Mouse (Mus musculus): ENCODE measurements around the gene A730071L15Rik. TPM values are rescaled to one million over a fixed set of nuclear protein-coding genes. Genes with fewer than 3 reads are reported as not detected.

Gene A730071L15Rik
- total and polyA plus RNA-seq, 3 experiments: 0.42 TPM; not detected in 2

DNA sequence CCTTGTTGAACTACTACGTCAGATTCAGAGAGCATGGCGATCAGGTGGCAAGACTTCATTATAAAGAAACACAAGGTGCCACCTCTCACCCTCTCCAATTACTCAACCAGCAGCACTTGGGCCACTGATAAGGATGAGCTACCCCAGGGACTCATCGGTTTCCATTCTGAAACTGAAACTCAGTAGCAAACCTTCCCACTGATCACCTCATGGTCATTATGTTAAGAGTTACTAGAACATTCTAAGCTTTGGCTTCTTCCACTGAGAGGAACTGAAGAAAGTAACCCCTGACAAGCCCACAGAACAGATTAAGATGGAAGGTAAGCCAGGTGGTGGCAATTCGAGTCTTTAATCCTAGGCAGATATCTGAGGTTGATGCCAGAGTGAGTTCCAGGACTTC, 1.4 kb upstream of the A730071L15Rik start (continued):
- TF ChIP-seq UBTF (IDR thresholded peaks at IDR 0.05; ENCODE audit: low read depth, low read length): no peak
- TF ChIP-seq KAT2A (IDR thresholded peaks at IDR 0.05; ENCODE audit: insufficient replicate concordance, low read length): no peak
- no peak for TF ChIP-seq NELFE (IDR thresholded peaks at IDR 0.05; ENCODE audit: low read depth, low read length)
- no peak for TF ChIP-seq SMC3 (IDR thresholded peaks at IDR 0.05; ENCODE audit: low read depth, low read length)
- TF ChIP-seq ELF1 (IDR thresholded peaks at IDR 0.05; ENCODE audit: low read depth, low read length): no peak
- TF ChIP-seq TCF12 (IDR thresholded peaks at IDR 0.05; ENCODE audit: low read depth, low read length): no peak
- no peak for TF ChIP-seq BHLHE40 (IDR thresholded peaks at IDR 0.05; ENCODE audit: low read depth, low read length)
- TF ChIP-seq MAX (IDR thresholded peaks at IDR 0.05; ENCODE audit: low read length): 0 out of 2 replicates have a peak, but pooled peaks have one; percentile 64
- TF ChIP-seq E2F4 (IDR thresholded peaks at IDR 0.05; ENCODE audit: insufficient replicate concordance, low read depth, low read length): 0 out of 2 replicates have a peak, but pooled peaks have one; percentile 21
- TF ChIP-seq CTCF (conservative IDR thresholded peaks at IDR 0.05 in 1 of 2, IDR thresholded peaks at IDR 0.05 in 1 of 2; ENCODE audit: low read depth in 2 of 2, low read length in 2 of 2): no peak
- peak; percentile 29; the same call in 1 of the 2 replicates for TF ChIP-seq ETS1 (conservative IDR thresholded peaks at IDR 0.05; ENCODE audit: low read depth, low read length)
- TF ChIP-seq USF1 (IDR thresholded peaks at IDR 0.05; ENCODE audit: low read depth, low read length): no peak
- TF ChIP-seq RAD21 (IDR thresholded peaks at IDR 0.05; ENCODE audit: low read depth, low read length): no peak

DNA sequence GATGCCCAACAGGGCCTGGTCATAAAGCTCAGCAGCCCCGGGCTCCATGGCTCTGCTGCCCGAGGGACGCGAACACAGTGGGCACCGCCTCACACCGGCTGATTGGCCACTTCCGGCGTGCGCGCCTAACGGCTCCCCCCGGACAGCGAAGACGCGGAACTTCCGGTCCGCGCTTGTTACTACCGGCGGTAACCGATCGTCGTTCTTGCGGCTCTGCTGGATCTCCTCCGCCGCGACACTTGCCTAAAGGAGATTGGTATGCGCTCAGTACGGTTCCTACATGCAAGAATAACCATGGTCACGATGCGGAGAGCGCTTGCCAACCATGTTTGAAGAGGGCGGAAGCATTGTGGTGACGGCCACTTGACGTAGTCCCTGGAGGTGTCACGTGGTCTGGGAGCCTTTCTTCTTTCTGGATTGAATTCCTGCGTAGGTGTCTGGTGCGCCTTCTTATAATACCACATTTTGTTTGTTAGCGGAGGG, 299 bp downstream of the A730071L15Rik start, which contains the start of gene Nudcd3:
Nudcd3 (minus strand) TSS at position 329 of the 483 bp plus-strand sequence.
- H3K27me3 ChIP-seq (replicated peaks): peaks cover 6% of the 10 kb centered on the region
- H3K4me1 ChIP-seq (ENCODE audit: control insufficient read depth in 1 of 2, insufficient read depth in 2 of 2): peaks cover 4 to 42% of the 10 kb centered on the region in 2 experiments; a peak in 3 of 4 replicates
- H3K36me3 ChIP-seq (replicated peaks in 1 of 2; ENCODE audit: control insufficient read depth in 1 of 2, insufficient read depth in 1 of 2, low read length in 1 of 2): peaks cover 2 to 17% of the 10 kb centered on the region in 2 experiments
- in situ Hi-C loops (cut with MboI; ENCODE audit: low pct_ligation_motif_present, low pct_unique_long_range_greater_than_20kb, low sequenced_read_pairs): no loop called here
- dilution Hi-C loops (cut with MboI; ENCODE audit: extremely low pct_ligation_motif_present, extremely low pct_unique_long_range_greater_than_20kb, low sequenced_read_pairs): no loop called here
- H3K9me3 ChIP-seq (replicated peaks; ENCODE audit: low read length): peaks cover under 1% of the 10 kb centered on the region
- H3K27ac ChIP-seq (ENCODE audit: insufficient read depth, low read depth): peak within 1 kb of the TSS; percentile 92
- peaks cover 46% of the 10 kb centered on the region for H3K79me2 ChIP-seq (replicated peaks; ENCODE audit: control insufficient read depth, extremely low read depth, insufficient read depth, poor library complexity, severe bottlenecking)
- peak within 1 kb of the TSS; percentile 60 for H3K9ac ChIP-seq (ENCODE audit: insufficient read depth, low read depth)
- peak within 1 kb of the TSS; percentile 84 to 94 (median 86) for H3K4me3 ChIP-seq (replicated peaks in 1 of 3; ENCODE audit: low read depth in 2 of 3, low read length in 2 of 3, poor library complexity in 1 of 3)
- peak; percentile 92 for DNase-seq (ENCODE audit: extremely low read depth)
- peak within 1 kb of the TSS; percentile 95 for H3K4me2 ChIP-seq (ENCODE audit: insufficient read depth, low read depth, poor library complexity, severe bottlenecking)
- no peak for TF ChIP-seq JUND (conservative IDR thresholded peaks at IDR 0.05; ENCODE audit: low read depth, low read length)
- peak; percentile 88; the same call in 1 of the 2 replicates for TF ChIP-seq KAT2A (IDR thresholded peaks at IDR 0.05; ENCODE audit: insufficient replicate concordance, low read length)
- no peak for TF ChIP-seq PAX5 (IDR thresholded peaks at IDR 0.05; ENCODE audit: low read length)
- TF ChIP-seq TCF12 (IDR thresholded peaks at IDR 0.05; ENCODE audit: low read depth, low read length): peak; percentile 87; the same call in 1 of the 2 replicates
- TF ChIP-seq EP300 (IDR thresholded peaks at IDR 0.05; ENCODE audit: low read length): no peak
- TF ChIP-seq UBTF (IDR thresholded peaks at IDR 0.05; ENCODE audit: low read depth, low read length): peak; percentile 81
- peak; percentile 53; the same call in 1 of the 2 replicates for TF ChIP-seq ZMIZ1 (IDR thresholded peaks at IDR 0.05; ENCODE audit: low read depth, low read length)
- TF ChIP-seq SIN3A (IDR thresholded peaks at IDR 0.05; ENCODE audit: low read length): peak; percentile 98
- TF ChIP-seq MYC (IDR thresholded peaks at IDR 0.05; ENCODE audit: low read depth, low read length): peak; percentile 68; the same call in 1 of the 2 replicates
- TF ChIP-seq NRF1 (IDR thresholded peaks at IDR 0.05; ENCODE audit: low read depth, low read length): peak; percentile 72
- peak; percentile 82 for TF ChIP-seq POLR2A (IDR thresholded peaks at IDR 0.05; ENCODE audit: low read depth, low read length)
- TF ChIP-seq ETS1 (conservative IDR thresholded peaks at IDR 0.05; ENCODE audit: low read depth, low read length): peak; percentile 30
- TF ChIP-seq RCOR1 (conservative IDR thresholded peaks at IDR 0.05; ENCODE audit: low read depth, low read length): peak; percentile 56; the same call in 1 of the 2 replicates
- TF ChIP-seq CTCF (conservative IDR thresholded peaks at IDR 0.05 in 1 of 2, IDR thresholded peaks at IDR 0.05 in 1 of 2; ENCODE audit: low read depth in 2 of 2, low read length in 2 of 2): no peak
- TF ChIP-seq MAFK (IDR thresholded peaks at IDR 0.05; ENCODE audit: insufficient replicate concordance, low read length): no peak
- TF ChIP-seq HCFC1 (IDR thresholded peaks at IDR 0.05; ENCODE audit: low read depth, low read length): peak; percentile 95
- TF ChIP-seq ZKSCAN1 (IDR thresholded peaks at IDR 0.05; ENCODE audit: borderline replicate concordance, low read depth, low read length): no peak
- peak; percentile 97 for TF ChIP-seq ELF1 (IDR thresholded peaks at IDR 0.05; ENCODE audit: low read depth, low read length)
- TF ChIP-seq E2F4 (IDR thresholded peaks at IDR 0.05; ENCODE audit: insufficient replicate concordance, low read depth, low read length): no peak
- TF ChIP-seq GABPA (IDR thresholded peaks at IDR 0.05; ENCODE audit: insufficient replicate concordance, low read depth, low read length): no peak; the same call in 1 of the 2 replicates
- TF ChIP-seq JUN (IDR thresholded peaks at IDR 0.05; ENCODE audit: insufficient read depth, low read depth, low read length): no peak
- peak; percentile 98 for TF ChIP-seq MAX (IDR thresholded peaks at IDR 0.05; ENCODE audit: low read length)
- TF ChIP-seq RAD21 (IDR thresholded peaks at IDR 0.05; ENCODE audit: low read depth, low read length): no peak
- peak; percentile 72 for TF ChIP-seq IRF4 (IDR thresholded peaks at IDR 0.05; ENCODE audit: low read depth, low read length)
- peak; percentile 59; the same call in 1 of the 2 replicates for TF ChIP-seq MEF2A (IDR thresholded peaks at IDR 0.05; ENCODE audit: borderline replicate concordance, low read depth, low read length)
- TF ChIP-seq SMC3 (IDR thresholded peaks at IDR 0.05; ENCODE audit: low read depth, low read length): no peak
- no peak; the same call in 1 of the 2 replicates for TF ChIP-seq CHD1 (IDR thresholded peaks at IDR 0.05; ENCODE audit: low read depth, low read length)
- peak; percentile 93 for TF ChIP-seq MXI1 (IDR thresholded peaks at IDR 0.05; ENCODE audit: low read depth, low read length)
- TF ChIP-seq BHLHE40 (IDR thresholded peaks at IDR 0.05; ENCODE audit: low read depth, low read length): peak; percentile 9; the same call in 1 of the 2 replicates
- peak; percentile 6; the same call in 1 of the 2 replicates for TF ChIP-seq CHD2 (IDR thresholded peaks at IDR 0.05; ENCODE audit: low read length)
- TF ChIP-seq USF2 (conservative IDR thresholded peaks at IDR 0.05; ENCODE audit: low read depth, low read length): peak; percentile 96
- TF ChIP-seq POLR2AphosphoS2 (IDR thresholded peaks at IDR 0.05; ENCODE audit: low read depth, low read length): peak; percentile 70; the same call in 1 of the 2 replicates
